Mouse (Mus musculus): Measurements from ENCODE around the gene 2900026A02Rik. TPM values are rescaled to one million over a fixed set of nuclear protein-coding genes. Genes with fewer than 3 reads are reported as not detected.

The 2900026A02Rik gene
- polyA plus RNA-seq (2014; fragmentation: Illumina TruSeq; extraction: RNeasy Lipid Tissue Mini Kit (QIAGEN cat#74804); ENCODE audit: low read depth, low replicate concordance), result 0.90 TPM

GRCm38 (mm10) chr5:113221147-113221865 is at the start of gene 2900026A02Rik:
Gene 2900026A02Rik (minus strand): TSS chr5:113221236.

DNA sequence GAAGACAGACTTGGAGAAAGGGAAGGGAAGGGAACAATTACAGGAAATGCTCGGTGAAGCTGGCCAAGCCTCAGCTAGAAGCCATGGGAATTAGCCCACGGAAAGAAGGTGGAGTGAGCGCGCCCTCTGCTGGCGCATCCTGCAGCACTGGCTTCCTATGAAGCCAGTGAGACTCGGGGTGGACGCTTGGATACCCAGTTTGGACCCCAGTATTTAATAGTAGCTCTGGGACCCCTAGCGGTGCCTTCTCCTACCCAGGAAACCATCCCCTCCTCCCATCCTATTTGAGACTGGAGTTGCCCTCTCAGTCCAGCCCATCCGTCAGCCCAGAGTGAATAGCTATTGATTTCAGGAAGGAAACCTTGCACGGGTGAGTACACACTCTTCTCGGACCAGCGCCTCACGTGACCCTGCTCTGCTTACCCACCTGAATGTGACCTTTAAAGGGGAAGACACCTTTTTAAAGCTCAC is 5.6 kb upstream of the 2900026A02Rik start, which contains the start of gene Tmem211:
Tmem211 (plus strand) TSS at position 278 of the 471 bp plus-strand sequence.

DNA sequence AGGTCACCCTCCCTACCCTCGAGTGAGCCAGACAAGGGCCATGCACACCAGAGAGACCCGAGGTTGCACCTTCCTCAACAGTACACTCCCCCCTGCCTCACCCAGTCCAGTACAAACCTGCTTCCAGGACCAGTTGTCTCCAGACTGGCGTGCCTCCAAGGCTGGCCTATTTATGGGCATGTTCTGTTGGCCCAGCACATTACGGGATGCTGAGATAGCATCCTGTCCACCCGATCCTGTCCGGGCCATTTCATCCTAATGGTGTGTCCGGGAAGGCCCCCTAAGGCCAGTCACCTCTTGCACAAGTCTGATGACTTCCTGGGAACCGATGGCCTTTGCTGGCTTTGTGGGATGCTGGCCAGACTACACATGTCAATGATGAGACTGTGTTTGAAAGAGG is 139.6 kb downstream of the 2900026A02Rik start, which contains the start of gene Crybb3:
Crybb3 (minus strand) TSS at position 146 of the 400 bp plus-strand sequence.

DNA sequence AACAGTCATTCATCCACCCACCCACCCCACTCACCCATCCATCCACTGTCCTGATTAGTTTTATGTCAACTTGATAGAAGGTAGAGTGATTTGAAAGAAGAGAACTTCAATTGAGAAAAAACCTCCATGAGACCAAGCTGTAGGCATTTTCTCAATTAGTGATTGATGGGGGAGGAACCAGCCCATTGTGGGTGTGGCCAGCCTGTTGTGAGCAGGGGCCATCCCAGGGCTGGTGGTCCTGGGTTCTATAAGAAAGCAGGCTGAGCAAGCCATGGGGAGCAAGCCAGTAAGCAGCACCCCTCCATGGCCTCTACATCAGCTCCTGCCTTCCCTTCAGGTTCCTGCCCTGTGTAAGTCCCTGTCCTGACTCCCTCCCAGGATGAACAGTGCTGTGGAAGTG is 151.0 kb downstream of the 2900026A02Rik start, which contains the start of gene Crybb2:
Crybb2 (minus strand) TSS at position 101 of the 400 bp plus-strand sequence.

Other genes starting within 250 kb of the 2900026A02Rik start
- 20.1 TPM for gene Grk3, start 205.4 kb downstream of the 2900026A02Rik start, polyA plus RNA-seq (2014; fragmentation: Illumina TruSeq; extraction: RNeasy Lipid Tissue Mini Kit (QIAGEN cat#74804); ENCODE audit: low read depth, low replicate concordance)
- not detected for gene Crybb2, start 151.1 kb downstream of the 2900026A02Rik start, polyA plus RNA-seq (2014; fragmentation: Illumina TruSeq; extraction: RNeasy Lipid Tissue Mini Kit (QIAGEN cat#74804); ENCODE audit: low read depth, low replicate concordance)
- not detected for gene Crybb3, start 139.7 kb downstream of the 2900026A02Rik start, polyA plus RNA-seq (2014; fragmentation: Illumina TruSeq; extraction: RNeasy Lipid Tissue Mini Kit (QIAGEN cat#74804); ENCODE audit: low read depth, low replicate concordance)
- not detected for gene Tmem211, start 5.7 kb upstream of the 2900026A02Rik start, polyA plus RNA-seq (2014; fragmentation: Illumina TruSeq; extraction: RNeasy Lipid Tissue Mini Kit (QIAGEN cat#74804); ENCODE audit: low read depth, low replicate concordance)
- 0.17 TPM for gene Sgsm1, start 89.5 kb upstream of the 2900026A02Rik start, polyA plus RNA-seq (2014; fragmentation: Illumina TruSeq; extraction: RNeasy Lipid Tissue Mini Kit (QIAGEN cat#74804); ENCODE audit: low read depth, low replicate concordance)
- gene Aym1, start 136.1 kb upstream of the 2900026A02Rik start, polyA plus RNA-seq (2014; fragmentation: Illumina TruSeq; extraction: RNeasy Lipid Tissue Mini Kit (QIAGEN cat#74804); ENCODE audit: low read depth, low replicate concordance), result 1.6 TPM